Mouse (Mus musculus) heart, embryonic 16.5 days (tissue): Measurements from ENCODE around the gene Hist2h2ab. TPM values are rescaled to one million over a fixed set of nuclear protein-coding genes. Genes with fewer than 3 reads are reported as not detected.
"Not testable (repeated sequence)": the region's sequence is repeated elsewhere in the genome, so short reads cannot be mapped to it uniquely, and the experiment has no call there.

Experiments
- ATAC-seq: fragments of 200-750 bp; cut with Nextera tagmentation; replicated peaks from 2 replicates; pipeline ENCODE4 v1.8.0; 2017; ENCODE audit warnings: moderate number of reproducible peaks; ENCODE audit not compliant: insufficient read depth, low FRiP score; ENCODE audit errors: extremely low read depth
- H3K27ac ChIP-seq: fragments of 300-500 bp; sonication (generic); 2 replicates; pipeline ENCODE4 v1.5.1; 2014; ENCODE audit warnings: mild to moderate bottlenecking, low read length, control low read depth, moderate library complexity
- H3K27me3 ChIP-seq: fragments of 300-500 bp; sonication (generic); 2 replicates; pipeline ENCODE4 v1.6.1; 2014; ENCODE audit warnings: low read length, mixed read lengths; ENCODE audit not compliant: control insufficient read depth, insufficient read depth
- H3K36me3 ChIP-seq: fragments of 300-500 bp; sonication (generic); 2 replicates; pipeline ENCODE4 v1.6.1; 2014; ENCODE audit not compliant: control insufficient read depth, insufficient read depth
- H3K4me1 ChIP-seq: fragments of 300-500 bp; sonication (generic); 2 replicates; pipeline ENCODE4 v1.6.1; 2014; ENCODE audit warnings: low read length, mixed read lengths; ENCODE audit not compliant: control insufficient read depth, insufficient read depth
- H3K4me2 ChIP-seq: fragments of 300-500 bp; sonication (generic); 2 replicates; pipeline ENCODE4 v1.6.1; 2014; ENCODE audit warnings: low read depth, mild to moderate bottlenecking, control low read depth, low read length
- H3K4me3 ChIP-seq: fragments of 300-500 bp; sonication (generic); 2 replicates; pipeline ENCODE4 v1.5.1; 2014; ENCODE audit warnings: mild to moderate bottlenecking, control low read depth, low read length
- H3K9ac ChIP-seq: fragments of 300-500 bp; sonication (generic); 2 replicates; pipeline ENCODE4 v1.6.1; 2014; ENCODE audit warnings: low read length, control low read depth
- H3K9me3 ChIP-seq: fragments of 300-500 bp; sonication (generic); replicated peaks from 2 replicates; pipeline ENCODE4 v1.6.1; 2016; ENCODE audit warnings: low read length; ENCODE audit not compliant: control insufficient read depth
- WGBS: fragments of 180-500 bp; shearing (Covaris S2); extraction: QIAGEN DNeasy Blood & Tissue Kit; methylation state at CpG from one replicate; pipeline ENCODE4 v1.1.7; 2014; 5-methylcytosine and 5-hydroxymethylcytosine counted together
- polyA plus RNA-seq: library from polyadenylated mRNA; unstranded; fragments of >200 nt; fragmentation: Nextera tagmentation; extraction: Ambion mirVana; gene quantifications from 2 replicates; pipeline ENCODE4 v1.2.1, GENCODE M21; 2015

The Hist2h2ab gene
- polyA plus RNA-seq, 1 experiment from 2014 or later, result not detected

DNA sequence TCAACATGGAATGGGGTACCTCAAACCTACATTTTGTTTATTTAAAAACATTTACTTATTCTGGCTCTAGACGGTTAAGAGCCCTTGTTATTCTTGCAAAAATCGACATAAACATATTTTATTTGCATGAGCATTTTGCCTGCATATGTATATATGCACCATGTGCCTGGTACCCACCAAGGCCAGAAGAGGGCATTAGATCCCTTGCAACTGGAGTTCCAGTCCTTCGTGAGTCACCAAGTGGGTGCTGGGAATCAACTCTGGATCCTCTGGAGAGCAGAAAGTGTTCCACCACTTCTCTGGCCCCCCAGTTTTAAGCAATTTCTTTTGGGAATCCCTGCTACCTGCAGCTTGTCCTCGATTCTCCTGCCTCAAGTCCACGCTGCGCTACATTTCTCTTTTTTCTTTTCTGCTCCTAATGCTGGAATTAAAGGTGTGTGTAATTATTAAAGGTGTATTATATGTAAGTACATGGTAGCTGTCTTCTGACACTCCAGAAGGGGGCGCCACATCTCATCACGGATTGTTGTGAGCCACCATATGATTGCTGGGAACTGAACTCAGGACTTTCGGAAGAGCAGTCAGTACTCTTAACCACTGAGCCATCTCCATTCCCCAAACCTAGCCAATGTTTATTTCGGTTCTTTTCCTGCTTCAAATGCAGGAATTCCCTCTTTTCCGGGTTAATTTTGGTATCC is 23.9 kb upstream of the Hist2h2ab start:
- no peak overlapping the region for H3K9ac ChIP-seq
- no peak overlapping the region for H3K27ac ChIP-seq
- no peak overlapping the region for H3K4me2 ChIP-seq
- no peak for ATAC-seq
- H3K36me3 ChIP-seq, result peaks cover 9% of the 10 kb centered on the region
- H3K27me3 ChIP-seq, result no peaks in the 10 kb centered on the region
- WGBS, result 88% methylated on average over 11 of the region's 11 CpGs
- H3K4me3 ChIP-seq, result no peak overlapping the region
- peaks cover 6% of the 10 kb centered on the region for H3K9me3 ChIP-seq
- H3K4me1 ChIP-seq, result peaks cover 11% of the 10 kb centered on the region

GRCm38 (mm10) chr3:96196437-96197128 is 23.1 kb upstream of the Hist2h2ab start:
- Histone ChIP-seq H3K27ac (peak overlapping the region; percentile 88), H3K4me1 (peaks cover 11% of the 10 kb centered on the region), H3K4me3 (peak overlapping the region; percentile 78), H3K9me3 (peaks cover 6% of the 10 kb centered on the region), H3K27me3 (no peaks in the 10 kb centered on the region), H3K4me2 (peak overlapping the region; percentile 93), H3K36me3 (peaks cover 9% of the 10 kb centered on the region), H3K9ac (peak overlapping the region; percentile 90)
- no peak for ATAC-seq
- WGBS, result 20% methylated on average over 27 of the region's 27 CpGs

DNA sequence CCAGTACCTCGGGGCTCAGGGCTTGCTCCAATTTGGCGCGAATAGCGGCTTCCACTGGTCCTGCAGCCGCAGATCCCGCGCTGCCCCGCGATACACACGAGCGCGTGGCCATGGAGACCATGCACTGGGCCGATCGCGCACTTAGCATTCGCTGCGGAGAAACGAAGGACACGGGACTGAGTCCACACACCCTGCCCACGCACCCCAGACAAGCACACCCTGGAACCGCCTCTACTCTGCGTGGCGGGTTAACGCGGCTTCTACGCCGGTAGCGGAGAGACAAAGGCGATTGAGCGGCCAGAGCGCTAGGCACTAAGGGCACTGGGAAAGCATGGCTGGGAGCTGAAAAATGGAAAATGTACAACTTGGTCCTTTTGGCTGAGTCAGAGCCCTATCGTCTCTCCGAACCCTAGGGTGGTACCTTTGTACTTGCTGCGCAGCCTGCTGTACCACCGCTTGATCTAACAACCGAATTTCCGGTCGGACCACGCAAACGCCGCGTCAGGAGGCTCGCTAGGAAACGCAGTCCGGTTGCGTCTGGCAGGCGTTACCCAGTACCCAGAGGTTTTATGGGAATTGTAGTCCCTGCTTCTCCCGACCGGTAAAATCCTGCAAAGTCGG is 22.4 kb upstream of the Hist2h2ab start:
- Histone ChIP-seq H3K36me3 (peaks cover 9% of the 10 kb centered on the region), H3K4me2 (peak overlapping the region; percentile 93), H3K4me1 (peaks cover 11% of the 10 kb centered on the region), H3K27me3 (no peaks in the 10 kb centered on the region), H3K27ac (peak overlapping the region; percentile 88), H3K4me3 (peak overlapping the region; percentile 78), H3K9ac (peak overlapping the region; percentile 90), H3K9me3 (peaks cover 6% of the 10 kb centered on the region)
- ATAC-seq, result peak; percentile 89
- WGBS, result under 1% methylated on average over 50 of the region's 50 CpGs

DNA sequence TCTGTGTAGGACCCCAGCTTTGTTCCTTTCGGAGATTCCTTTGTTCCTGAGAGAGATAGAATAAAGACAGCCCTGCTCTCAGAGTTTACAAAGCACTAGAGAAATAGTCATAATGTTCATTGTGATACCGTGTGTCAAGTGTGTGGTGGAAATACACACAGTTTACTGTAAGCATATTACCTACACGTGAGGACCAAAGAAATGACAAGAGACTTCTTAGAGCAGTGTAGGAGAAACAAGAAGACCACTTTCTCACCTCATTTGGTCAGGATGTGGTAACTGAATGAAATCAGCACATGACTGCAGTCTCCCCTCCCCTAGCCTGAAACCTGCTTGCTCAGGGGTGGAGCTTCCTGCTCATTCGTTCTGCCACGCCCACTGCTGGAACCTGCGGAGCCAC is 21.5 kb upstream of the Hist2h2ab start:
- 9% methylated on average over 6 of the region's 6 CpGs for WGBS
- H3K9me3 ChIP-seq, result peaks cover 6% of the 10 kb centered on the region
- peak overlapping the region; percentile 54 for H3K9ac ChIP-seq
- ATAC-seq, result no peak; the same call in 1 of the 2 replicates
- H3K4me3 ChIP-seq, result peak overlapping the region; percentile 78
- H3K27me3 ChIP-seq, result no peaks in the 10 kb centered on the region
- H3K27ac ChIP-seq, result peak overlapping the region; percentile 37; the same call in 1 of the 2 replicates
- peaks cover 11% of the 10 kb centered on the region for H3K4me1 ChIP-seq
- peak overlapping the region; percentile 93 for H3K4me2 ChIP-seq
- peaks cover 8% of the 10 kb centered on the region for H3K36me3 ChIP-seq

DNA sequence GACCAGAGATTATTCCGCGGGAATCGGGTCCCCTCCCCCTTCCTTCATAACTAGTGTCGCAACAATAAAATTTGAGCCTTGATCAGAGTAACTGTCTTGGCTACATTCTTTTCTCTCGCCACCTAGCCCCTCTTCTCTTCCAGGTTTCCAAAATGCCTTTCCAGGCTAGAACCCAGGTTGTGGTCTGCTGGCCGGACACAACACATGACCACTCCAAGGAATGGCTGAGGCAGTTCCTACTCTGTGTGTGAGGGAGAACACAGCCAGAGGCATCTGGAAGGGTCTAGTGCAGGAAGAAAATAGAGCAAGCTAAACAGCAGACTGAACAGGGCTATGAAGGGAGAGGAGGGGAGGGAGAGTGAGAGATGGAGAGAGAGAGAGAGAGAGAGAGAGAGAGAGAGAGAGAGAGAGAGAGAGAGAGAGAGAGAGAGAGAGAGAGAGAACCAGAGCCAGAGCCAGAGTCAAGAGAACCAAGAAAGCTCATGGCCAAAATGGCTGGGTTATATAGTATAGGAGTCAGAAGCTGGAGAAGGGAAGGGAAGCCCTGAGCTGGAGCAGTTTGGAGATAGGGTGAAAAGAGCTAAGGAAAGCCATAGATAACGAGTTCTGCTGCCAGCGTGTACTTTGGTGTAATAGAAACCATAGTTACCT is 20.9 kb upstream of the Hist2h2ab start:
- H3K9me3 ChIP-seq, H3K9ac ChIP-seq, H3K36me3 ChIP-seq, ATAC-seq, H3K27me3 ChIP-seq, H3K4me3 ChIP-seq, H3K27ac ChIP-seq: not testable (repeated sequence)
- 25% methylated on average over 6 of the region's 8 CpGs for WGBS
- peaks cover 11% of the 10 kb centered on the region for H3K4me1 ChIP-seq
- H3K4me2 ChIP-seq, result peak overlapping the region; percentile 93

GRCm38 (mm10) chr3:96199731-96200130 is 19.9 kb upstream of the Hist2h2ab start:
- no peak overlapping the region for H3K4me2 ChIP-seq
- no peak overlapping the region for H3K4me3 ChIP-seq
- 27% methylated on average over 2 of the region's 2 CpGs for WGBS
- no peaks in the 10 kb centered on the region for H3K27me3 ChIP-seq
- H3K9ac ChIP-seq, result no peak overlapping the region
- H3K9me3 ChIP-seq, result peaks cover 6% of the 10 kb centered on the region
- H3K36me3 ChIP-seq, result peaks cover 6% of the 10 kb centered on the region
- H3K27ac ChIP-seq, result no peak overlapping the region
- no peak for ATAC-seq
- H3K4me1 ChIP-seq, result peaks cover 11% of the 10 kb centered on the region

DNA sequence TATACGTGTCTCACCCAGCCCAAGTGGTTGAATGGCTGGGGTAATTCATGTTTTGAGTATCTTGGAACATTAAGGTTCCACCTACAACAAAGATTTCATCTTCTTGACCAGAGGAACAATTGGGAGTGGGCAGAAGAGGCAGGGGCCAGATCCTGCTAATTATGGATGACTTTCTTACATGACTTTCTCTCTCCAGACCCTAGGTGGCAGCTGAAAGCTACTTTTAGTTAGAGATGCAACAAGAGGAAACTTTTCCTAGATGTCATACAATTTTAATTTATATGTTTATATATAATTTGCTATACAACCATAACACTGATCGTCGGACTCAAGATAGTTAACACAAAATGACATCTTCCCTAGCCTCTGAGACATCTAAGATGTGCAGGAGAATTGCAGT is 11.8 kb upstream of the Hist2h2ab start:
- no peaks in the 10 kb centered on the region for H3K27me3 ChIP-seq
- no peak overlapping the region for H3K4me3 ChIP-seq
- H3K9me3 ChIP-seq, result no peaks in the 10 kb centered on the region
- H3K4me1 ChIP-seq, result 0 out of 2 replicates have a peak, but pooled peaks cover 2% of the 10 kb centered on the region
- ATAC-seq, result no peak
- no peak overlapping the region for H3K9ac ChIP-seq
- H3K4me2 ChIP-seq, result no peak overlapping the region
- WGBS, result 80% methylated on average over 3 of the region's 3 CpGs
- no peaks in the 10 kb centered on the region for H3K36me3 ChIP-seq
- no peak overlapping the region for H3K27ac ChIP-seq

GRCm38 (mm10) chr3:96209242-96209641 is 10.4 kb upstream of the Hist2h2ab start:
- Histone ChIP-seq H3K9me3 (no peaks in the 10 kb centered on the region), H3K9ac (no peak overlapping the region), H3K36me3 (no peaks in the 10 kb centered on the region), H3K27me3 (no peaks in the 10 kb centered on the region), H3K27ac (no peak overlapping the region), H3K4me2 (no peak overlapping the region), H3K4me3 (no peak overlapping the region), H3K4me1 (0 out of 2 replicates have a peak, but pooled peaks cover 2% of the 10 kb centered on the region)
- 23% methylated on average over 15 of the region's 15 CpGs for WGBS
- no peak for ATAC-seq
